In genomic region chr15:99044854-99045253, GRCm38 (mm10) we compare ENCODE assay signal across 13 mouse cellular contexts. TPM values are rescaled to one million over a fixed set of nuclear protein-coding genes. Genes with fewer than 3 reads are reported as not detected.
A peak's percentile ranks its signal among the peaks of the same experiment; 100 is the strongest.
DNase-seq lines count a peak whose midpoint lies in the region; ATAC-seq lines count a peak whose summit lies in the region.
"Had no signal": no experiment of that assay in that cellular context is flagged by ENCODE, and none has a peak within 500 bp of the region (broad histone marks: within the 10 kb centered on the region; RNA-seq: fewer than 3 reads in every experiment).

No protein-coding gene starts in this region.

- no peaks in the 10 kb centered on the region for H3K4me1 ChIP-seq in embryonic facial prominence, embryonic 11.5 days (ENCODE audit: control insufficient read depth, insufficient read depth, low read length)
- H3K4me1 ChIP-seq in stomach, embryonic 14.5 days (ENCODE audit: control insufficient read depth, insufficient read depth, low read length), result no peaks in the 10 kb centered on the region
- H3K4me1 ChIP-seq in midbrain, embryonic 10.5 days, result peaks cover 10% of the 10 kb centered on the region

- H3K4me3 ChIP-seq in embryonic facial prominence, embryonic 11.5 days (ENCODE audit: low read depth, low read length), result no peak overlapping the region
- no peak overlapping the region for H3K4me3 ChIP-seq in stomach, embryonic 14.5 days (ENCODE audit: low read depth, low read length)
- no peak overlapping the region for H3K4me3 ChIP-seq in midbrain, embryonic 10.5 days
- H3K4me3 ChIP-seq: hindbrain, embryonic 15.5 days had no signal

- H3K27me3 ChIP-seq in embryonic facial prominence, embryonic 11.5 days (ENCODE audit: control insufficient read depth, insufficient read depth, low read length), result no peaks in the 10 kb centered on the region
- H3K27me3 ChIP-seq in stomach, embryonic 14.5 days (ENCODE audit: control insufficient read depth, insufficient read depth, low read length), result no peaks in the 10 kb centered on the region
- H3K27me3 ChIP-seq in midbrain, embryonic 10.5 days (ENCODE audit: low read depth, poor library complexity, severe bottlenecking), result peaks cover 25% of the 10 kb centered on the region
- H3K27me3 ChIP-seq: hindbrain, embryonic 15.5 days had no signal

- H3K4me2 ChIP-seq in embryonic facial prominence, embryonic 11.5 days (ENCODE audit: low read depth, low read length), result no peak overlapping the region
- H3K4me2 ChIP-seq in stomach, embryonic 14.5 days (replicated peaks; ENCODE audit: low read depth, low read length), result no peak overlapping the region
- H3K4me2 ChIP-seq: heart, embryonic 11.5 days; hindbrain, embryonic 15.5 days had no signal

- DNase-seq in embryo, embryonic 10.5 days (ENCODE audit: low spot score), result peak; percentile 49
- DNase-seq in embryo, embryonic 11 days, result no peak
- peak; percentile 55 for DNase-seq in lung, postnatal 10 days
- DNase-seq in lung, postnatal 25 days (ENCODE audit: low spot score), result no peak
- DNase-seq in embryonic facial prominence, embryonic 11.5 days (ENCODE audit: low spot score), result peak; percentile 63
- no peak for DNase-seq in c-Kit-positive CD71-positive TER-119-positive erythroid progenitor cells, embryonic 14.5 days (ENCODE audit: low spot score)
- no peak for DNase-seq in midbrain, embryonic 10.5 days (ENCODE audit: low spot score)
- DNase-seq: layer of hippocampus, postnatal 36 days; thymus, postnatal 4 days had no signal

- H3K36me3 ChIP-seq in embryonic facial prominence, embryonic 11.5 days (replicated peaks; ENCODE audit: control insufficient read depth, insufficient read depth, low read depth, low read length), result no peaks in the 10 kb centered on the region
- H3K36me3 ChIP-seq in stomach, embryonic 14.5 days (ENCODE audit: control insufficient read depth, insufficient read depth, low read length), result no peaks in the 10 kb centered on the region
- H3K36me3 ChIP-seq in midbrain, embryonic 10.5 days, result no peaks in the 10 kb centered on the region
- H3K36me3 ChIP-seq: hindbrain, embryonic 15.5 days had no signal

- ATAC-seq in embryonic facial prominence, embryonic 11.5 days (replicated peaks; ENCODE audit: insufficient number of reproducible peaks, low FRiP score, low TSS enrichment, low read depth), result no peak
- 0 out of 2 replicates have a peak, but pooled peaks have one; percentile 23 for ATAC-seq in stomach, embryonic 14.5 days (ENCODE audit: insufficient number of reproducible peaks, insufficient read depth, low FRiP score, low read depth)
- ATAC-seq: midbrain, embryonic 16.5 days had no signal

- H3K9me3 ChIP-seq in embryonic facial prominence, embryonic 11.5 days (replicated peaks; ENCODE audit: control insufficient read depth, low read length), result no peaks in the 10 kb centered on the region
- H3K9me3 ChIP-seq in stomach, embryonic 14.5 days (ENCODE audit: control insufficient read depth, low read depth, low read length), result no peaks in the 10 kb centered on the region
- H3K9me3 ChIP-seq in midbrain, embryonic 10.5 days (replicated peaks), result no peaks in the 10 kb centered on the region
- H3K9me3 ChIP-seq: hindbrain, embryonic 15.5 days had no signal

- no peak overlapping the region for H3K27ac ChIP-seq in embryonic facial prominence, embryonic 11.5 days (replicated peaks; ENCODE audit: low read depth, low read length)
- no peak overlapping the region for H3K27ac ChIP-seq in stomach, embryonic 14.5 days (ENCODE audit: low read length)
- H3K27ac ChIP-seq in midbrain, embryonic 10.5 days (replicated peaks), result no peak overlapping the region
- H3K27ac ChIP-seq: hindbrain, embryonic 15.5 days had no signal

- 43% methylated on average over 3 of the region's 3 CpGs for WGBS in embryonic facial prominence, embryonic 11.5 days
- WGBS in stomach, embryonic 14.5 days, result 23% methylated on average over 3 of the region's 3 CpGs
- WGBS in midbrain, embryonic 10.5 days, result 76% methylated on average over 3 of the region's 3 CpGs

- H3K9ac ChIP-seq in embryonic facial prominence, embryonic 11.5 days (replicated peaks; ENCODE audit: low read length), result no peak overlapping the region
- no peak overlapping the region for H3K9ac ChIP-seq in stomach, embryonic 14.5 days (replicated peaks; ENCODE audit: low read depth, low read length)
- H3K9ac ChIP-seq: hindbrain, embryonic 15.5 days had no signal

RNA-seq across cellular contexts. Expression of gene Prph, which starts 10.1 kb away (rescaled TPM):
- polyA plus RNA-seq in embryonic facial prominence, embryonic 11.5 days (2014; fragmentation: Nextera tagmentation; extraction: Ambion mirVana), result 17.1 and 20.6 TPM in 2 replicates
- polyA plus RNA-seq in stomach, embryonic 14.5 days (2014; fragmentation: Nextera tagmentation; extraction: Ambion mirVana), result 31.1 and 38.9 TPM in 2 replicates
- 3.3 and 4.2 TPM in 2 replicates for polyA plus RNA-seq in midbrain, embryonic 10.5 days (2016; fragmentation: Nextera tagmentation; extraction: Ambion mirVana)

RNA-seq across cellular contexts. Expression of gene Tuba1c, which starts 15.2 kb away (rescaled TPM):
- polyA plus RNA-seq in embryonic facial prominence, embryonic 11.5 days (2014; fragmentation: Nextera tagmentation; extraction: Ambion mirVana), result 132 and 138 TPM in 2 replicates
- 191 and 203 TPM in 2 replicates for polyA plus RNA-seq in stomach, embryonic 14.5 days (2014; fragmentation: Nextera tagmentation; extraction: Ambion mirVana)
- 118 and 129 TPM in 2 replicates for polyA plus RNA-seq in midbrain, embryonic 10.5 days (2016; fragmentation: Nextera tagmentation; extraction: Ambion mirVana)

RNA-seq across cellular contexts. Expression of gene Troap, which starts 29.5 kb away (rescaled TPM):
- 20.6 and 23.8 TPM in 2 replicates for polyA plus RNA-seq in embryonic facial prominence, embryonic 11.5 days (2014; fragmentation: Nextera tagmentation; extraction: Ambion mirVana)
- 22.7 and 24.6 TPM in 2 replicates for polyA plus RNA-seq in stomach, embryonic 14.5 days (2014; fragmentation: Nextera tagmentation; extraction: Ambion mirVana)
- 47.5 and 50.2 TPM in 2 replicates for polyA plus RNA-seq in midbrain, embryonic 10.5 days (2016; fragmentation: Nextera tagmentation; extraction: Ambion mirVana)

RNA-seq across cellular contexts. Expression of gene C1ql4, which starts 42.8 kb away (rescaled TPM):
- 1.0 and 1.1 TPM in 2 replicates for polyA plus RNA-seq in embryonic facial prominence, embryonic 11.5 days (2014; fragmentation: Nextera tagmentation; extraction: Ambion mirVana)
- 0.22 TPM in 1 of 2 replicates, not detected in the other for polyA plus RNA-seq in stomach, embryonic 14.5 days (2014; fragmentation: Nextera tagmentation; extraction: Ambion mirVana)
- polyA plus RNA-seq in midbrain, embryonic 10.5 days (2016; fragmentation: Nextera tagmentation; extraction: Ambion mirVana), result 0.21 and 2.3 TPM in 2 replicates

RNA-seq across cellular contexts. Expression of gene Dnajc22, which starts 48.1 kb away (rescaled TPM):
- 0.18 and 0.56 TPM in 2 replicates for polyA plus RNA-seq in embryonic facial prominence, embryonic 11.5 days (2014; fragmentation: Nextera tagmentation; extraction: Ambion mirVana)
- 9.3 and 11.0 TPM in 2 replicates for polyA plus RNA-seq in stomach, embryonic 14.5 days (2014; fragmentation: Nextera tagmentation; extraction: Ambion mirVana)
- 0.99 and 1.3 TPM in 2 replicates for polyA plus RNA-seq in midbrain, embryonic 10.5 days (2016; fragmentation: Nextera tagmentation; extraction: Ambion mirVana)

Comparison
In these comparisons a context has a peak if more than half of its experiments do, and no peak if none do; other contexts are left out.
1. DNase-seq: peak in embryo, embryonic 10.5 days (single experiment), lung, postnatal 10 days (single experiment) and embryonic facial prominence, embryonic 11.5 days (single experiment); none in embryo, embryonic 11 days (single experiment), lung, postnatal 25 days (single experiment), c-Kit-positive CD71-positive TER-119-positive erythroid progenitor cells, embryonic 14.5 days (single experiment) and midbrain, embryonic 10.5 days (single experiment).